Mouse (Mus musculus): ENCODE measurements at regions not wholly inside any gene's neighbourhood (a gene's known extent, or its start where the extent isn't known, plus 50 kb on each side); places are given as distances from the start of the nearest gene placed in this dataset.

DNA sequence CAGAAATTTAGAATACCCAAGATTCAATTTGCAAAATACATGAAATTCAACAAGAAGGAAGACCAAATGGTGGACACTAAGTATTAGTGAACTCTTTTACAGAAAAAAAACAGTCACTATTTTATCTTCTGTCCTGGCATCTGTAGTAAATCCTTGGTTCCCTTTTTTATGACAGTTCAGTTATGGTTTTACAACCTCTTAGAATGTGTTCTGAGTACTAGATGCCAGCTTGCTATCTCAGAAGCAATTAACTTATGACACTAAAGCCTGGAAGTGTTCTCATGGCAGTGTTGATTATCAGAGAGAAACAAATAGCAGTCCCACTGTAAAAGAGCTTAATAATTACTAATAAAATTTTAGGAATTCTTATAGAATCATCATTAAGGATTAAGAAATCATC, 811.2 kb upstream of the Cox7c start:
- no peak overlapping the region for H3K4me2 ChIP-seq (replicated peaks)
- no peaks in the 10 kb centered on the region for H3K4me1 ChIP-seq (replicated peaks; ENCODE audit: control insufficient read depth, insufficient read depth, low read length)
- H3K4me3 ChIP-seq (replicated peaks; ENCODE audit: low read length): no peak overlapping the region
- no peak for DNase-seq (ENCODE audit: low spot score)
- no peaks in the 10 kb centered on the region for H3K36me3 ChIP-seq (replicated peaks; ENCODE audit: control insufficient read depth, insufficient read depth)
- H3K9ac ChIP-seq: no peak overlapping the region
- no peak overlapping the region for H3K27ac ChIP-seq
- H3K27me3 ChIP-seq (ENCODE audit: control insufficient read depth, insufficient read depth, low read length): no peaks in the 10 kb centered on the region
- no peaks in the 10 kb centered on the region for H3K9me3 ChIP-seq (ENCODE audit: control insufficient read depth, low read length)
- no peak for ATAC-seq (ENCODE audit: low FRiP score)

DNA sequence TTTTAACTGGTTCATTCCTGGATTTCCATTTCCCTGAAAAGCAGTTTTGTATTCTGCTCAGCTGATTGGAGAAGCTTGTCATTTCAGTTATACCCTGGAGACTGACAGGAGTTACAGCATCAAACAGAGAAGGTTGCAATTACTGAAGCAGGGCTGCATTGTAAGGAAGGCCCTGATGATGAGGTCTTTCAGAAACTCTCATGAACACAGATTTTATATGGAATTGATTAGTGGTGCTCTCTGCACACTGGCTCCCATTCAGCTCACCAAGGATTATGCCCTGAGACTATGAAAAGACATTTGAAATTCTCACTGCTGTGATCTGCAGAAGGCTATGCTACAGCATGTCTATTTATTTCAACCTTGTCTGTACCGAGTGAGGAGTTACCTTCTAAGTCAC, 794.2 kb upstream of the Cox7c start:
- H3K4me1 ChIP-seq (replicated peaks; ENCODE audit: control insufficient read depth, insufficient read depth, low read length): no peaks in the 10 kb centered on the region
- H3K9me3 ChIP-seq (ENCODE audit: control insufficient read depth, low read length): no peaks in the 10 kb centered on the region
- peak overlapping the region; percentile 14; the same call in 1 of the 2 replicates for H3K27ac ChIP-seq
- no peak overlapping the region for H3K9ac ChIP-seq
- DNase-seq (ENCODE audit: low spot score): no peak
- no peaks in the 10 kb centered on the region for H3K27me3 ChIP-seq (ENCODE audit: control insufficient read depth, insufficient read depth, low read length)
- no peak overlapping the region for H3K4me2 ChIP-seq (replicated peaks)
- ATAC-seq (ENCODE audit: low FRiP score): no peak
- H3K4me3 ChIP-seq (replicated peaks; ENCODE audit: low read length): no peak overlapping the region
- no peaks in the 10 kb centered on the region for H3K36me3 ChIP-seq (replicated peaks; ENCODE audit: control insufficient read depth, insufficient read depth)
- 64% methylated on average over 1 of the region's 1 CpGs for WGBS
